Mouse (Mus musculus): Measurements from ENCODE around the gene Nfib.

Gene Nfib

GRCm38 (mm10) chr4:82624285-82625045 is 81.1 kb downstream of the Nfib start:
- CTCF ChIA-PET, result no interaction called here

- CTCF ChIA-PET, result no interaction called here
These were observed 81.7 kb downstream of the Nfib start for GRCm38 (mm10) chr4:82623835-82624234.

- CTCF ChIA-PET, result no interaction called here
These were observed 82.4 kb downstream of the Nfib start for GRCm38 (mm10) chr4:82623081-82623538.

GRCm38 (mm10) chr4:82622321-82622836 is 83.2 kb downstream of the Nfib start:
- CTCF ChIA-PET, result no interaction called here

GRCm38 (mm10) chr4:82619539-82619941 is 86.0 kb downstream of the Nfib start:
- CTCF ChIA-PET, result no interaction called here

- CTCF ChIA-PET, result no interaction called here
These were observed 86.5 kb downstream of the Nfib start for GRCm38 (mm10) chr4:82619003-82619402.

GRCm38 (mm10) chr4:82617257-82617656 is 88.3 kb downstream of the Nfib start:
- CTCF ChIA-PET, result no interaction called here

- CTCF ChIA-PET, result no interaction called here
These were observed 89.8 kb downstream of the Nfib start for GRCm38 (mm10) chr4:82615712-82616111.

GRCm38 (mm10) chr4:82614466-82614805 is 91.1 kb downstream of the Nfib start:
- CTCF ChIA-PET, result no interaction called here

GRCm38 (mm10) chr4:82613606-82614465 is 91.7 kb downstream of the Nfib start:
- CTCF ChIA-PET, result interaction anchor here (0.7 kb wide), 1 partner anchor 1475 kb away, joined by 5 read pairs; no protein-coding TSS in a partner anchor

GRCm38 (mm10) chr4:82609676-82610075 is 95.9 kb downstream of the Nfib start:
- CTCF ChIA-PET, result interaction anchor here (0.6 kb wide), 1 partner anchor 9 kb away, joined by 4 read pairs; no protein-coding TSS in a partner anchor

- CTCF ChIA-PET, result interaction anchor here (0.6 kb wide), 1 partner anchor 9 kb away, joined by 4 read pairs; no protein-coding TSS in a partner anchor
These were observed 96.6 kb downstream of the Nfib start for GRCm38 (mm10) chr4:82608768-82609610.

GRCm38 (mm10) chr4:82607266-82607665 is 98.3 kb downstream of the Nfib start:
- CTCF ChIA-PET, result interaction anchor here (0.6 kb wide), 1 partner anchor 11 kb away, joined by 5 read pairs; no protein-coding TSS in a partner anchor

GRCm38 (mm10) chr4:82606351-82606750 is 99.2 kb downstream of the Nfib start:
- CTCF ChIA-PET, result no interaction called here

GRCm38 (mm10) chr4:82605034-82605784 is 100.3 kb downstream of the Nfib start:
- CTCF ChIA-PET, result no interaction called here

- CTCF ChIA-PET, result no interaction called here
These were observed 101.0 kb downstream of the Nfib start for GRCm38 (mm10) chr4:82604501-82604900.

GRCm38 (mm10) chr4:82600636-82601035 is 104.9 kb downstream of the Nfib start:
- CTCF ChIA-PET, result no interaction called here

- CTCF ChIA-PET, result no interaction called here
These were observed 107.1 kb downstream of the Nfib start for GRCm38 (mm10) chr4:82598436-82598835.

- CTCF ChIA-PET, result no interaction called here
These were observed 111.6 kb downstream of the Nfib start for GRCm38 (mm10) chr4:82593681-82594666.

Data from spleen, embryonic (tissue).